Comparison of ENCODE assay signal across 12 mouse cellular contexts in genomic region chr11:5016286-5016685, GRCm38 (mm10). TPM values are rescaled to one million over a fixed set of nuclear protein-coding genes. Genes with fewer than 3 reads are reported as not detected.
DNase-seq lines count a peak whose midpoint lies in the region; ATAC-seq and TF ChIP-seq lines count a peak whose summit lies in the region.
"Had no signal": no experiment of that assay in that cellular context is flagged by ENCODE, and none has a peak within 500 bp of the region (broad histone marks: within the 10 kb centered on the region; RNA-seq: fewer than 3 reads in every experiment).

No protein-coding gene starts in this region.

- no peaks in the 10 kb centered on the region for H3K9me3 ChIP-seq in liver, postnatal 0 days (ENCODE audit: low read length)
- H3K9me3 ChIP-seq in liver, embryonic 11.5 days (ENCODE audit: control insufficient read depth, low read length), result no peaks in the 10 kb centered on the region
- H3K9me3 ChIP-seq in embryonic facial prominence, embryonic 10.5 days, result no peaks in the 10 kb centered on the region
- H3K9me3 ChIP-seq: forebrain, embryonic 10.5 days; heart, embryonic 13.5 days; hindbrain, embryonic 15.5 days had no signal

- H3K36me3 ChIP-seq in liver, postnatal 0 days (replicated peaks; ENCODE audit: insufficient read depth, low read length), result peaks cover 80% of the 10 kb centered on the region
- H3K36me3 ChIP-seq in liver, embryonic 11.5 days (ENCODE audit: control insufficient read depth, insufficient read depth, low read length), result peaks cover 58% of the 10 kb centered on the region
- peaks cover 58% of the 10 kb centered on the region for H3K36me3 ChIP-seq in macrophage (ENCODE audit: inconsistent target)
- peaks cover 88% of the 10 kb centered on the region for H3K36me3 ChIP-seq in embryonic facial prominence, embryonic 10.5 days (replicated peaks)

- no peaks in the 10 kb centered on the region for H3K27me3 ChIP-seq in liver, postnatal 0 days (ENCODE audit: insufficient read depth, low read length)
- no peaks in the 10 kb centered on the region for H3K27me3 ChIP-seq in liver, embryonic 11.5 days (replicated peaks; ENCODE audit: control insufficient read depth, insufficient read depth, low read length)
- H3K27me3 ChIP-seq in embryonic facial prominence, embryonic 10.5 days (replicated peaks; ENCODE audit: low read depth, poor library complexity, severe bottlenecking), result no peaks in the 10 kb centered on the region
- H3K27me3 ChIP-seq: CH12.LX; heart, embryonic 13.5 days; hindbrain, embryonic 15.5 days had no signal

- TF ChIP-seq EP300 in liver, postnatal 0 days (IDR thresholded peaks at IDR 0.05; ENCODE audit: low read depth), result no peak

- H3K4me3 ChIP-seq in liver, postnatal 0 days (ENCODE audit: low read depth, low read length), result no peak overlapping the region
- no peak overlapping the region for H3K4me3 ChIP-seq in liver, embryonic 11.5 days (ENCODE audit: low read depth, low read length)
- H3K4me3 ChIP-seq in macrophage (ENCODE audit: inconsistent target), result no peak overlapping the region
- no peak overlapping the region for H3K4me3 ChIP-seq in embryonic facial prominence, embryonic 10.5 days
- H3K4me3 ChIP-seq: forebrain, embryonic 10.5 days; heart, embryonic 13.5 days; hindbrain, embryonic 15.5 days had no signal

- WGBS in liver, postnatal 0 days (ENCODE audit: insufficient replicate concordance), result 83% methylated on average over 5 of the region's 5 CpGs
- WGBS in liver, embryonic 11.5 days, result 88% methylated on average over 5 of the region's 5 CpGs
- WGBS in macrophage (ENCODE audit: missing documents), result 94% methylated on average over 5 of the region's 5 CpGs
- WGBS in embryonic facial prominence, embryonic 10.5 days, result 91% methylated on average over 5 of the region's 5 CpGs

- H3K9ac ChIP-seq in liver, postnatal 0 days (replicated peaks), result no peak overlapping the region
- H3K9ac ChIP-seq in liver, embryonic 11.5 days (ENCODE audit: low read depth, low read length), result no peak overlapping the region
- H3K9ac ChIP-seq: heart, embryonic 13.5 days; hindbrain, embryonic 15.5 days had no signal

- no peak for TF ChIP-seq CTCF in liver, postnatal 0 days (IDR thresholded peaks at IDR 0.05; ENCODE audit: low read depth)

- no peak for DNase-seq in liver, postnatal 0 days
- no peak for DNase-seq in liver, embryonic 11.5 days (ENCODE audit: low spot score)
- DNase-seq in Muller cell, postnatal 12 days (ENCODE audit: inconsistent ontology term), result peak; percentile 76
- DNase-seq in embryonic facial prominence, embryonic 10.5 days (ENCODE audit: low spot score), result no peak
- no peak for DNase-seq in cerebellum, adult 18-20 months

- H3K4me2 ChIP-seq in liver, postnatal 0 days (ENCODE audit: low read depth, low read length), result no peak overlapping the region
- no peak overlapping the region for H3K4me2 ChIP-seq in liver, embryonic 11.5 days
- H3K4me2 ChIP-seq: heart, embryonic 13.5 days; hindbrain, embryonic 15.5 days had no signal

- peak; percentile 4; the same call in 1 of the 2 replicates for ATAC-seq in liver, postnatal 0 days
- ATAC-seq in liver, embryonic 11.5 days (replicated peaks; ENCODE audit: low FRiP score), result no peak
- ATAC-seq: forebrain, embryonic 14.5 days had no signal

- peaks cover 3% of the 10 kb centered on the region; the same call in 1 of the 2 replicates for H3K79me2 ChIP-seq in macrophage (ENCODE audit: inconsistent target)

- no peak overlapping the region for H3K27ac ChIP-seq in liver, postnatal 0 days (ENCODE audit: low read depth)
- H3K27ac ChIP-seq in liver, embryonic 11.5 days (ENCODE audit: low read depth, low read length), result no peak overlapping the region
- H3K27ac ChIP-seq in macrophage, result 0 out of 2 replicates have a peak overlapping the region, but pooled peaks have one; percentile 1
- H3K27ac ChIP-seq in embryonic facial prominence, embryonic 10.5 days (replicated peaks), result no peak overlapping the region
- H3K27ac ChIP-seq: forebrain, embryonic 10.5 days; heart, embryonic 13.5 days; hindbrain, embryonic 15.5 days had no signal

- peaks cover 5% of the 10 kb centered on the region for H3K4me1 ChIP-seq in liver, postnatal 0 days (ENCODE audit: insufficient read depth)
- H3K4me1 ChIP-seq in liver, embryonic 11.5 days (replicated peaks; ENCODE audit: control insufficient read depth, insufficient read depth, low read length), result no peaks in the 10 kb centered on the region
- H3K4me1 ChIP-seq in embryonic facial prominence, embryonic 10.5 days, result no peaks in the 10 kb centered on the region
- H3K4me1 ChIP-seq: forebrain, embryonic 10.5 days; hindbrain, embryonic 15.5 days had no signal

RNA-seq across cellular contexts. Expression of gene Ap1b1, which starts 29.7 kb away (rescaled TPM):
- polyA plus RNA-seq in liver, postnatal 0 days (2015; fragmentation: Nextera tagmentation; extraction: Ambion mirVana), result 40.7 and 46.3 TPM in 2 replicates
- polyA plus RNA-seq in liver, embryonic 11.5 days (2014; fragmentation: Nextera tagmentation; extraction: Ambion mirVana), result 126 and 139 TPM in 2 replicates
- total RNA-seq in macrophage (2018; cell fraction: chromatin; rRNA removed), result 100 to 1,000 TPM in 15 of 26 experiments, 10 to 100 TPM in 11; 18.3 to 342 (median 135) TPM
- 100 to 1,000 TPM in 18 of 26 experiments, 10 to 100 TPM in 8; 62.8 to 179 (median 114) TPM for total RNA-seq in macrophage (2018; cell fraction: cytosol; rRNA removed)
- total RNA-seq in macrophage (2018; cell fraction: nucleus; rRNA removed), result 100 to 1,000 TPM in 16 of 26 experiments, 10 to 100 TPM in 10; 43.0 to 233 (median 113) TPM
- polyA plus RNA-seq in macrophage (2018), result 127 to 179 TPM (median 133 TPM) in 3 replicates
- polyA plus RNA-seq in embryonic facial prominence, embryonic 10.5 days (2016; fragmentation: Nextera tagmentation; extraction: Ambion mirVana), result 58.6 and 60.2 TPM in 2 replicates

RNA-seq across cellular contexts. Expression of gene Rasl10a, which starts 41.6 kb away (rescaled TPM):
- 0.58 and 0.66 TPM in 2 replicates for polyA plus RNA-seq in liver, postnatal 0 days (2015; fragmentation: Nextera tagmentation; extraction: Ambion mirVana)
- polyA plus RNA-seq in liver, embryonic 11.5 days (2014; fragmentation: Nextera tagmentation; extraction: Ambion mirVana), result 0.75 and 1.3 TPM in 2 replicates
- not detected for total RNA-seq in macrophage (2018; cell fraction: chromatin; rRNA removed)
- total RNA-seq in macrophage (2018; cell fraction: cytosol; rRNA removed), result not detected
- total RNA-seq in macrophage (2018; cell fraction: nucleus; rRNA removed), result not detected
- not detected in 3 replicates for polyA plus RNA-seq in macrophage (2018)
- polyA plus RNA-seq in embryonic facial prominence, embryonic 10.5 days (2016; fragmentation: Nextera tagmentation; extraction: Ambion mirVana), result 0.54 and 0.56 TPM in 2 replicates
- total RNA-seq: gastrocnemius, adult 8-10 months had no signal

RNA-seq across cellular contexts. Expression of gene Gas2l1, which starts 48.8 kb away (rescaled TPM):
- polyA plus RNA-seq in liver, postnatal 0 days (2015; fragmentation: Nextera tagmentation; extraction: Ambion mirVana), result 14.9 TPM in 2 replicates
- polyA plus RNA-seq in liver, embryonic 11.5 days (2014; fragmentation: Nextera tagmentation; extraction: Ambion mirVana), result 41.9 and 46.5 TPM in 2 replicates
- total RNA-seq in macrophage (2018; cell fraction: chromatin; rRNA removed), result 10 to 100 TPM; 15.3 to 70.4 (median 34.4) TPM
- total RNA-seq in macrophage (2018; cell fraction: cytosol; rRNA removed), result 10 to 100 TPM; 18.0 to 48.6 (median 29.3) TPM
- total RNA-seq in macrophage (2018; cell fraction: nucleus; rRNA removed), result 10 to 100 TPM; 14.6 to 55.5 (median 29.8) TPM
- polyA plus RNA-seq in macrophage (2018), result 29.9 to 46.7 TPM (median 32.6 TPM) in 3 replicates
- polyA plus RNA-seq in embryonic facial prominence, embryonic 10.5 days (2016; fragmentation: Nextera tagmentation; extraction: Ambion mirVana), result 25.3 and 25.7 TPM in 2 replicates
